Mouse (Mus musculus) ES-CJ7 (cell line): Measurements from ENCODE around the gene Cdk5.
"Not testable (repeated sequence)": the region's sequence is repeated elsewhere in the genome, so short reads cannot be mapped to it uniquely, and the experiment has no call there.

ENCODE experiments used
- DNase-seq: peaks from one replicate; pipeline ENCODE4 v3.0.0; 2011; ENCODE audit warnings: low read depth, low spot score

Cdk5 gene

GRCm38 (mm10) chr5:24400362-24400761 is 23.0 kb downstream of the Cdk5 start:
- no peak for DNase-seq

GRCm38 (mm10) chr5:24399686-24400085 is 23.6 kb downstream of the Cdk5 start:
- DNase-seq: no peak

- not testable (repeated sequence) for DNase-seq
Observed at GRCm38 (mm10) chr5:24396254-24396653, 27.1 kb downstream of the Cdk5 start.

GRCm38 (mm10) chr5:24394165-24394894 is 29.0 kb downstream of the Cdk5 start:
- peak; percentile 99 for DNase-seq

- peak; percentile 86 for DNase-seq
Observed at GRCm38 (mm10) chr5:24393392-24393997, 29.8 kb downstream of the Cdk5 start, which contains the start of gene Abcb8. Abcb8 (plus strand) TSS chr5:24393663.

- DNase-seq: no peak
Observed at GRCm38 (mm10) chr5:24392724-24393123, 30.6 kb downstream of the Cdk5 start.

GRCm38 (mm10) chr5:24391864-24392263 is 31.5 kb downstream of the Cdk5 start, which contains the start of gene Atg9b:
Atg9b (minus strand) TSS chr5:24392143.
- no peak for DNase-seq

- no peak for DNase-seq
Observed at GRCm38 (mm10) chr5:24389658-24390020, 33.7 kb downstream of the Cdk5 start.

GRCm38 (mm10) chr5:24389011-24389657 is 34.2 kb downstream of the Cdk5 start:
- DNase-seq: peak; percentile 62

GRCm38 (mm10) chr5:24388246-24388915 is 34.9 kb downstream of the Cdk5 start:
- DNase-seq: no peak

- peak; percentile 67 for DNase-seq
Observed at GRCm38 (mm10) chr5:24387264-24388241, 35.8 kb downstream of the Cdk5 start.

- no peak for DNase-seq
Observed at GRCm38 (mm10) chr5:24385887-24386550, 37.3 kb downstream of the Cdk5 start.

- DNase-seq: no peak
Observed at GRCm38 (mm10) chr5:24385374-24385773, 38.0 kb downstream of the Cdk5 start.

GRCm38 (mm10) chr5:24384407-24384806 is 38.9 kb downstream of the Cdk5 start:
- DNase-seq: no peak

- peak; percentile 99 for DNase-seq
Observed at GRCm38 (mm10) chr5:24383026-24383859, 40.1 kb downstream of the Cdk5 start.

- no peak for DNase-seq
Observed at GRCm38 (mm10) chr5:24381988-24382387, 41.3 kb downstream of the Cdk5 start.

GRCm38 (mm10) chr5:24381486-24381885 is 41.8 kb downstream of the Cdk5 start:
- DNase-seq: no peak

- no peak for DNase-seq
Observed at GRCm38 (mm10) chr5:24380499-24380898, 42.8 kb downstream of the Cdk5 start.

GRCm38 (mm10) chr5:24379501-24379900 is 43.8 kb downstream of the Cdk5 start:
- no peak for DNase-seq
